Mouse (Mus musculus) intestine, postnatal 0 days (tissue): ENCODE results near the gene Akr1b8. TPM values are rescaled to one million over a fixed set of nuclear protein-coding genes. Genes with fewer than 3 reads are reported as not detected.

Experiments used
- ATAC-seq: fragments of 200-750 bp; cut with Nextera tagmentation; 2 replicates; pipeline ENCODE4 v1.8.0; 2017; ENCODE audit warnings: mild to moderate bottlenecking, moderate TSS enrichment, moderate library complexity
- H3K27ac ChIP-seq: fragments of 300-500 bp; sonication (generic); 2 replicates; pipeline ENCODE4 v1.5.1; 2014; ENCODE audit warnings: mild to moderate bottlenecking, low read depth, low read length, moderate library complexity
- H3K27me3 ChIP-seq: fragments of 300-500 bp; sonication (generic); replicated peaks from 2 replicates; pipeline ENCODE4 v1.6.1; 2014; ENCODE audit warnings: low read length, mixed read lengths; ENCODE audit not compliant: control insufficient read depth, insufficient read depth
- H3K36me3 ChIP-seq: fragments of 300-500 bp; sonication (generic); 2 replicates; pipeline ENCODE4 v1.6.1; 2014; ENCODE audit warnings: mild to moderate bottlenecking, moderate library complexity; ENCODE audit not compliant: control insufficient read depth, insufficient read depth
- H3K4me1 ChIP-seq: fragments of 300-500 bp; sonication (generic); replicated peaks from 2 replicates; pipeline ENCODE4 v1.6.1; 2014; ENCODE audit warnings: antibody characterized with exemption, low read length, mixed read lengths; ENCODE audit not compliant: control insufficient read depth, insufficient read depth
- H3K4me2 ChIP-seq: fragments of 300-500 bp; sonication (generic); replicated peaks from 2 replicates; pipeline ENCODE4 v1.6.1; 2014; ENCODE audit warnings: low read depth, mild to moderate bottlenecking, moderate library complexity
- H3K4me3 ChIP-seq: fragments of 300-500 bp; sonication (generic); 2 replicates; pipeline ENCODE4 v1.5.1; 2014; ENCODE audit warnings: low read depth, low read length
- H3K9ac ChIP-seq: fragments of 300-500 bp; sonication (generic); 2 replicates; pipeline ENCODE4 v1.6.1; 2014; ENCODE audit warnings: mild to moderate bottlenecking, low read depth, low read length
- H3K9me3 ChIP-seq: fragments of 300-500 bp; sonication (generic); 2 replicates; pipeline ENCODE4 v1.6.1; 2016; ENCODE audit warnings: mixed run types; ENCODE audit not compliant: control insufficient read depth
- CTCF ChIP-seq: sonication (generic); IDR thresholded peaks from 2 replicates; pipeline ENCODE4 v1.5.1; 2016; ENCODE audit warnings: low read depth, mild to moderate bottlenecking, control low read depth, antibody characterized with exemption, moderate library complexity
- WGBS: fragments of 180-500 bp; shearing (Covaris S2); extraction: QIAGEN DNeasy Blood & Tissue Kit; methylation state at CpG from one replicate; pipeline ENCODE4 v1.1.7; 2014; 5-methylcytosine and 5-hydroxymethylcytosine counted together
- polyA plus RNA-seq: library from polyadenylated mRNA; unstranded; fragments of >200 nt; fragmentation: Nextera tagmentation; extraction: Ambion mirVana; gene quantifications from 2 replicates; pipeline ENCODE4 v1.2.1, GENCODE M21; 2015

The Akr1b8 gene
- polyA plus RNA-seq, 1 experiment from 2014 or later = 5.8 TPM

DNA sequence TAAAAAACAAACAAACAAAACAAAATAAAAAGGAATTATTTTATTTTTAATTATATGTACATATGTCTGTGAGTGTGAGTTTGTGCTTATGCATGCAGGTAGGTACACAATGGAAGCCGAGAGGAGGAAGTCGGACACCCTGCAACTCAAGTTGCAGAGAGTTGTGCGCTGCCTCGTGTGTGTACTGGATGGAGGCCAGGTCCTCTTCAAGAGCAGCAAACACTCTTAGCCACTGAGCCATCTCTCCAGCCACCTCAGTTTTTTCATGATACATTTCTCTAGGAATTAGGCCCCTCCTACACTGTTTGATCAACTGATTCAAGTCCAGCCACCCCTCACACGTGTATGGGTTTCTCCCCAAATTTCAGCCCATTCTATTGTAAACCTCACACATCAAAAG, 19.2 kb upstream of the Akr1b8 start:
- H3K27me3 ChIP-seq = no peaks in the 10 kb centered on the region
- no peak overlapping the region for H3K27ac ChIP-seq
- no peaks in the 10 kb centered on the region for H3K9me3 ChIP-seq
- no peaks in the 10 kb centered on the region for H3K36me3 ChIP-seq
- no peak overlapping the region for H3K4me3 ChIP-seq
- no peak overlapping the region for H3K4me2 ChIP-seq
- TF ChIP-seq CTCF = no peak
- no peak overlapping the region for H3K9ac ChIP-seq
- WGBS = 72% methylated on average over 5 of the region's 5 CpGs
- H3K4me1 ChIP-seq = no peaks in the 10 kb centered on the region
- ATAC-seq = no peak

- H3K9ac ChIP-seq = no peak overlapping the region
- WGBS = 80% methylated on average over 2 of the region's 2 CpGs
- no peak for ATAC-seq
- TF ChIP-seq CTCF = no peak
- no peak overlapping the region for H3K4me2 ChIP-seq
- H3K9me3 ChIP-seq = no peaks in the 10 kb centered on the region
- H3K36me3 ChIP-seq = no peaks in the 10 kb centered on the region
- no peak overlapping the region for H3K27ac ChIP-seq
- no peaks in the 10 kb centered on the region for H3K27me3 ChIP-seq
- no peaks in the 10 kb centered on the region for H3K4me1 ChIP-seq
- no peak overlapping the region for H3K4me3 ChIP-seq
These were observed 16.1 kb upstream of the Akr1b8 start for GRCm38 (mm10) chr6:34337799-34338198.

DNA sequence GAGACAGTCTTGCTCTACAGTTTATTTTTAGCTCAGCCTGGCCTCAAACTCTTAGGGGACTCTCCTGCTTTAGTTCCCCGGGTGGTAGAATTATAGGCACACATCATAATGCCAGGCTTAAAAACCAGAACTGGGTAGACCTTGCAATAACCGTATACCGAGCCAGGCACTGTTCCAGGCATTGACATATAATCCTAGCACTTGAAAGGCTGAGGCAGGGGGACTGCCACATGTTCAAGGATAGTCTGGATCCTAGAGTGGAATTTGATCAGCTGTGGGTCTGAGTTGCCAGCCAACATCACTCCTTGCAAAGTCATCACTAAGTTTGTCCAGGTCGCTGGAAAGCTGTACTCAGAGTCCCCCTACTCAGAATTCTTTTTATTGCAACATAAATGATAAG, 11.9 kb upstream of the Akr1b8 start:
- H3K27me3 ChIP-seq = no peaks in the 10 kb centered on the region
- H3K4me3 ChIP-seq = no peak overlapping the region
- no peak overlapping the region for H3K9ac ChIP-seq
- no peaks in the 10 kb centered on the region for H3K9me3 ChIP-seq
- H3K36me3 ChIP-seq = no peaks in the 10 kb centered on the region
- WGBS = 79% methylated on average over 4 of the region's 4 CpGs
- H3K4me1 ChIP-seq = no peaks in the 10 kb centered on the region
- no peak overlapping the region for H3K27ac ChIP-seq
- no peak for TF ChIP-seq CTCF
- H3K4me2 ChIP-seq = no peak overlapping the region
- ATAC-seq = no peak

DNA sequence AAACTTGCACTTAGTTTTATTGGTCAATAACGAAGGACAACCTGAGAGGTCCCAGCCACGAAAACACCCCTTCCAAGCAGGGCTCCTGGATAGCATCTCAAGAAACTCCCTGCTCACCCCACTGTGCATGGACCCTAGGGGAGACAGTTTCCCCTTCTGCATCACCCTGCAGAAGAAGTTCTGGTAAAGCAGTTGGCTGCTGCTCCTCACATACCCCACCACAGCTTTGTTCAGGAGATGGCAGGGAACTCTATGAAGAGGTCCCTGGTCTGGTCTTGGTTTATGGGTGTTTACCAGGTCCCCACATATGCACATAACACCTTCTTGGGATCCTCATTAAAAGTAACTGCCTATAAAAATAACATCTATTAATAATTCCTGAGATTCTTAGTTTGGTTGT, 11.4 kb upstream of the Akr1b8 start:
- Histone ChIP-seq H3K4me1 (no peaks in the 10 kb centered on the region), H3K9me3 (no peaks in the 10 kb centered on the region), H3K27me3 (no peaks in the 10 kb centered on the region), H3K9ac (no peak overlapping the region), H3K27ac (no peak overlapping the region), H3K4me3 (no peak overlapping the region), H3K36me3 (no peaks in the 10 kb centered on the region), H3K4me2 (no peak overlapping the region)
- ATAC-seq = no peak
- TF ChIP-seq CTCF = no peak
- 80% methylated on average over 2 of the region's 2 CpGs for WGBS

DNA sequence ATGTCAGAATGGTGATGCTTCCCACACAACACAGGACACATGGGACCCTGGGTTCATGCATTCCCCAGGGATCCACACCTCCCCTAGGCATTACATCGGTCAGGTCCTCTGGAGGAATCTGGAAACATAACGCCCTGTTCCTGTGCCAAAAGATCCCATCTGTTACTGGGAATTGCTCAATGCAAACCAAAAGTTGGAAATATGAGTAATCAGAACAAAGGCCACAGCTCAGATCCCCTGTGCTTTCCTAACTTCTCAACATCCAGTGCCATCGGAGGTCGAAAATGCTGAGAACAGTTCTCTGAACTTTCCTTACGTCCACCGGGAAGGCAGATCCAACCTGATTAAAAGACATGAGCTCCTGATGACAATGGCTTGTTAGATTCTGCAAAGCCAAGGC, 10.5 kb upstream of the Akr1b8 start:
- H3K4me1 ChIP-seq = no peaks in the 10 kb centered on the region
- H3K27me3 ChIP-seq = no peaks in the 10 kb centered on the region
- 76% methylated on average over 6 of the region's 6 CpGs for WGBS
- TF ChIP-seq CTCF = no peak
- no peak overlapping the region for H3K27ac ChIP-seq
- no peak overlapping the region for H3K4me3 ChIP-seq
- no peaks in the 10 kb centered on the region for H3K36me3 ChIP-seq
- H3K4me2 ChIP-seq = no peak overlapping the region
- H3K9me3 ChIP-seq = no peaks in the 10 kb centered on the region
- ATAC-seq = no peak
- H3K9ac ChIP-seq = no peak overlapping the region

DNA sequence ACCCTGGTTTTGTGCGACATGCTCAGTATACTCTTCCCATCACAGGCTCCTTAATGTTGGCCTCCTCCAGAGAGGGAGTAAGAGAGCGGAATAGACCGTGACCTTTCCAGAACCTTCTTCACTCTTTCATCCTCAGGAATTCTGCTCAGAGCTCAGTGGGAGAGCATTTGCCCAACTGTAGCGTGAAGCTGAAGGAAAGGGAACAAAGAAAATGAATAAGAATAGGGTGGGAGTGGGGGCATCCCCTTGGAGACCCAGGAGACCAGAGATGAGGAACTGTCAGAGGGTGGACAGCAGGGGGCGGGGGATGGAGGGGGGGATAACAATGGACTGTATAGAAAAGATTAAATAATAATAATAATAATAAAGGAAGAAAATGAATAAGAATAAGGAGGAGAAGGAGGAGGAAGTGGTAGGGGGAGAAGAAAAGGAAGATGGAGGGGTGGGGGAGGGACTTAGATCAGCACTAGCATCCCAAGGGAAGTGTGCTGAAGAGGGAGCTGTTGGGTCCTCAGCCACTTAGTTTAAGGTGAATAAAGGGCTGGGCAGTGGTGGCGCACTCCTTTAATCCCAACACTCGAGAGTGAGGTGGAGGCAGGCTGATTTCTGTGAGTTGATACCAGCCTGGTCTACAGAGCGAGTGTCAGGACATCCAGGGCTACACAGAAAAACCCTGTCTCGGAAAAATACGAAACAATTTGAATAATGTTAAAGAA, 9.6 kb upstream of the Akr1b8 start:
- no peak for ATAC-seq
- Histone ChIP-seq H3K27me3 (no peaks in the 10 kb centered on the region), H3K9ac (no peak overlapping the region), H3K4me2 (no peak overlapping the region), H3K4me1 (no peaks in the 10 kb centered on the region), H3K9me3 (no peaks in the 10 kb centered on the region), H3K36me3 (no peaks in the 10 kb centered on the region), H3K4me3 (no peak overlapping the region), H3K27ac (no peak overlapping the region)
- TF ChIP-seq CTCF = no peak
- 67% methylated on average over 10 of the region's 10 CpGs for WGBS

- WGBS = 29% methylated on average over 9 of the region's 9 CpGs
- no peaks in the 10 kb centered on the region for H3K27me3 ChIP-seq
- no peaks in the 10 kb centered on the region for H3K36me3 ChIP-seq
- H3K9ac ChIP-seq = no peak overlapping the region
- H3K4me2 ChIP-seq = no peak overlapping the region
- no peak overlapping the region for H3K4me3 ChIP-seq
- TF ChIP-seq CTCF = no peak
- H3K27ac ChIP-seq = no peak overlapping the region
- H3K4me1 ChIP-seq = no peaks in the 10 kb centered on the region
- H3K9me3 ChIP-seq = no peaks in the 10 kb centered on the region
- ATAC-seq = no peak
These were observed 9.0 kb upstream of the Akr1b8 start for GRCm38 (mm10) chr6:34344935-34345334.
